Mouse (Mus musculus): ENCODE measurements around the gene Vmn1r127.
"Not testable (repeated sequence)": the region's sequence is repeated elsewhere in the genome, so short reads cannot be mapped to it uniquely, and the experiment has no call there.

- not testable (repeated sequence) for TF ChIP-seq EP300 (IDR thresholded peaks at IDR 0.05; ENCODE audit: insufficient read depth, low read depth, low read length); CTCF (IDR thresholded peaks at IDR 0.05)
Observed at GRCm38 (mm10) chr7:21361191-21361590, 41.5 kb upstream of the Vmn1r127 start, which contains the start of gene Vmn1r129.
